Mouse (Mus musculus) liver, postnatal 0 days (tissue): ENCODE results near the gene Nfasc.

ENCODE experiments used
- CTCF ChIP-seq: sonication (generic); IDR thresholded peaks from 2 replicates; pipeline ENCODE4 v1.5.1; 2016; ENCODE audit warnings: antibody characterized with exemption, low read depth
- EP300 ChIP-seq: IDR thresholded peaks from 2 replicates; pipeline ENCODE4 v1.6.1; 2016; ENCODE audit warnings: antibody characterized with exemption, low read depth, mild to moderate bottlenecking

DNA sequence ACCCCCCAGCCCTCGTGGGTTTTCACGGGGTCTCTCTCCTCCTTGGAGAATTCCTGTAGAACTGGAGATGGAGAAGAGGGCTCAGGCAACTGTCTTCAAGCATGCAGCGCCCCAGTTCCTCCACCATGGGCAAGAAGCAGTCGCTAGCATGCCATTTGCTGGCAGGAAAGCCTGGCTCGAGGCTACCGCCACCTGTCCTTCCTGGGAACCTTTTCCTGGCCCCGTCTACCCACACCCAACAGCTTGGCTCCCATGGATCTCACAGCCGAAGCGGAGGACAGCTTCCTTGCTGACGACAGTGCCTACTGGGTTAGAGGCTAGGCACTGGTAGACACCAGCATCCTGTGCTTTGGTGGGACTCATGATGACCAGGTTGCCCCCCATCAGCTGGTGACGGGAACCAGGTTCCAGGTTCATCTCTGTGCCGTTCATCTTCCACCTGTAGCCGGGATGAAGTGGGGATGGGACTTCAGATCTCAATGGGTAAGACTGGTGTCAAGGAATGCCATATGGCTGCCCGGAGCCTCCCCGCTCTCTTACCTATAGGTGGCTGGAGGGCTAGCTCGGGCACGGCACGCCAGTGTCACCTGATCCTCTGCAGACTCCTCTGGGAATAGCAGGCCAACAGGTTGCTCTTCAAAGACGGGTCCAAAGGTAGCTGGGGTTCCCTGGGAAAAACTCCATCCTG is 212.8 kb downstream of the Nfasc start:
- TF ChIP-seq CTCF, result no peak
- no peak for TF ChIP-seq EP300
